Mouse (Mus musculus): ENCODE measurements around the gene Trappc13. TPM values are rescaled to one million over a fixed set of nuclear protein-coding genes. Genes with fewer than 3 reads are reported as not detected.

Gene Trappc13
- polyA plus RNA-seq, 1 experiment from 2014 or later: 30.9 TPM

DNA sequence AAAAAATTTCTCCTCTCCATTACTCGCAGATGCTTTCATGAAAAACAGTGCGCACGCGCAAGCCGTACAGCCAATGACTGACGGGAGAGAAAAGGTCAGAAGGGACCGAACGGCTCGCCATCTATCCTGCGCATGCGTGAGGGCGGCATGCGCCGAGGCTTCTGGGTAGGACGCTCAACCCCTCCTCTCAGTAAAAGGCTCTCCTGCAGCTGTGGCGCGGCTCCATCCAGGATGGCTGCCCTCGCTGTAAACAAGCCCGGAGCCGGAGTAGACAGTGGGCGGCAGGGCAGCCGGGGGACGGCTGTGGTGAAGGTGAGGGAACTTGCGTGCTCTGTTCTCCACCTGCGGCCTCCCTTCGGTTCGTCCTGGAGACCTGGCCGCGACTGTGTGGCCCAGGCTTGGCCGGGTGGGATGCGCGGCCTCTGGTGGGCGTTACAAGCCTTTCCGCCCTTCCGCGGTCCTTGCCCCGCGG lies 417 bp upstream of the Trappc13 start, which contains the start of gene Trim23:
Gene Trim23, plus strand, starts transcription at position 148 of the 472 bp plus-strand sequence.
- WGBS: under 1% methylated on average over 38 of the region's 38 CpGs
- peak; percentile 99 for ATAC-seq
- 0 out of 2 replicates have a peak, but pooled peaks cover 4% of the 10 kb centered on the region for H3K4me1 ChIP-seq (replicated peaks; ENCODE audit: control insufficient read depth, insufficient read depth, low read length)
- peak within 1 kb of the TSS; percentile 85 for H3K9ac ChIP-seq (ENCODE audit: low read depth, low read length)
- peaks cover 4% of the 10 kb centered on the region; the same call in 1 of the 2 replicates for H3K36me3 ChIP-seq (ENCODE audit: control insufficient read depth, insufficient read depth)
- no peaks in the 10 kb centered on the region for H3K9me3 ChIP-seq (ENCODE audit: control insufficient read depth)
- peak; percentile 66 for TF ChIP-seq CTCF (IDR thresholded peaks at IDR 0.05; ENCODE audit: low read depth)
- no peaks in the 10 kb centered on the region for H3K27me3 ChIP-seq (replicated peaks; ENCODE audit: control insufficient read depth, insufficient read depth, low read length)
- peak within 1 kb of the TSS; percentile 91 for H3K4me3 ChIP-seq (ENCODE audit: low read depth, low read length)
- H3K27ac ChIP-seq (ENCODE audit: low read depth, low read length): peak within 1 kb of the TSS; percentile 83
- H3K4me2 ChIP-seq (replicated peaks; ENCODE audit: low read depth): peak within 1 kb of the TSS; percentile 80

DNA sequence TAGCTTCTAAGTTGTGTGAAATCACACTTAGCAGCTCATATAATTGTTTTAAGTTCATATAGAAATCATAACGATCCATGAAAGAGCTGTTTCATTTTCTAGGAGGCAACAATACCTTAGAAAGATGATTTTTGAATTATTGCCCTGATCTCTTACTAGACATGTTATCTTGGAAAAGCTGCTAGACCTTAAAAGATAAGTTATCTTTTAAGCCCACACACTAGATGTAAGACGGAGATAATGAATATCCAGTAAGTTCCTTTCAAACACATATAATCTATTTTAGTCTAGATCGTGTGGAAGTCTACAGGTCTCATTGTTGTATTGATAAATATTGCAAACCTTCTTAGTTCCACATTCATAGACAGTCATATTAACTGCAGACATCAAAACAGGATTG lies 1.4 kb downstream of the Trappc13 start:
- no peak for ATAC-seq
- H3K4me2 ChIP-seq (replicated peaks; ENCODE audit: low read depth): peak overlapping the region; percentile 80
- no peak overlapping the region for H3K27ac ChIP-seq (ENCODE audit: low read depth, low read length)
- no peak overlapping the region for H3K9ac ChIP-seq (ENCODE audit: low read depth, low read length)
- peak overlapping the region; percentile 91 for H3K4me3 ChIP-seq (ENCODE audit: low read depth, low read length)
- no peak for TF ChIP-seq CTCF (IDR thresholded peaks at IDR 0.05; ENCODE audit: low read depth)
- H3K4me1 ChIP-seq (replicated peaks; ENCODE audit: control insufficient read depth, insufficient read depth, low read length): 0 out of 2 replicates have a peak, but pooled peaks cover 4% of the 10 kb centered on the region
- no peaks in the 10 kb centered on the region for H3K9me3 ChIP-seq (ENCODE audit: control insufficient read depth)
- H3K36me3 ChIP-seq (ENCODE audit: control insufficient read depth, insufficient read depth): peaks cover 4% of the 10 kb centered on the region; the same call in 1 of the 2 replicates
- WGBS: 32% methylated on average over 3 of the region's 3 CpGs
- no peaks in the 10 kb centered on the region for H3K27me3 ChIP-seq (replicated peaks; ENCODE audit: control insufficient read depth, insufficient read depth, low read length)

DNA sequence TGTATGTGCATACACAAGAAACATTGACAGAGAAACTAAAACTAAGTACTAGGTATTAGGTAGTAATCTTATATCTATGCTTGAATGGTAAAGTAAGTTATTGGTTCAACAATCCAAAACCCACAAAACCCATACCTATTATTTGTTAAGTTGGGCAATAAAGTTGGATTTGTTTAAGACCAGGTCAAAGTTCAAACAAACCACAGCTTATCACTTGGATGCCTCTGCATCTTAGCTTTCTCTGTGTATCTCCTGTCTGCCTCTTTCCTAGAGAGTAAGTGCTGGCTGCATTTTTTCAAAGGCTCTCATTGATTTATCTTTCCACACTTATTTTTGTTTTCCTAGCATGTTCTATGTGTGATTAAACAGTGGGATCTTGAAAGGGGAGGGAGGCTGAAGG lies 5.8 kb downstream of the Trappc13 start:
- Histone ChIP-seq H3K27me3 (replicated peaks; ENCODE audit: control insufficient read depth, insufficient read depth, low read length) (no peaks in the 10 kb centered on the region), H3K4me3 (ENCODE audit: low read depth, low read length) (no peak overlapping the region), H3K9ac (ENCODE audit: low read depth, low read length) (no peak overlapping the region), H3K27ac (ENCODE audit: low read depth, low read length) (no peak overlapping the region), H3K9me3 (ENCODE audit: control insufficient read depth) (no peaks in the 10 kb centered on the region), H3K4me1 (replicated peaks; ENCODE audit: control insufficient read depth, insufficient read depth, low read length) (no peaks in the 10 kb centered on the region), H3K36me3 (ENCODE audit: control insufficient read depth, insufficient read depth) (peaks cover 3% of the 10 kb centered on the region; the same call in 1 of the 2 replicates), H3K4me2 (replicated peaks; ENCODE audit: low read depth) (no peak overlapping the region)
- peak; percentile 49; the same call in 1 of the 2 replicates for ATAC-seq
- no peak for TF ChIP-seq CTCF (IDR thresholded peaks at IDR 0.05; ENCODE audit: low read depth)

DNA sequence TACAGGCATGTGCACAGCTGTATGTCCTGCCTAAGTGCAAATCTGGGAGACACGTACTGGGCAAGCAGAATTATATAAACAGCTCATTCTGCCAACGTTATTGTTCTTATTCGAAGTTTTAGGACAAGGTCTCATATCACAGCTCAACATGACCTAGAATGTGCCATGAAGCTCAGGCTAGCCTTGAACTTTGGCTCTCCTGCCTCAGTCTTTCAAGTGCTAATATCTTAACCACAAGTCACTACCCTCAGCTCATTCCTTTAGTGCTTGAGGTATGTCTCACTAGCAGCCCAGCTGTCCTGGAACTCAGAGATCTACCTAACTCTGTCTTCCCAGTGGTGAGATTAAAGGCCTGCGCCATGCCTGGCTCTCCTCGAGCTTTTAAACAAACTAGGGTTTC lies 6.6 kb downstream of the Trappc13 start:
- no peak overlapping the region for H3K4me2 ChIP-seq (replicated peaks; ENCODE audit: low read depth)
- 76% methylated on average over 5 of the region's 5 CpGs for WGBS
- H3K36me3 ChIP-seq (ENCODE audit: control insufficient read depth, insufficient read depth): peaks cover 3% of the 10 kb centered on the region; the same call in 1 of the 2 replicates
- no peaks in the 10 kb centered on the region for H3K27me3 ChIP-seq (replicated peaks; ENCODE audit: control insufficient read depth, insufficient read depth, low read length)
- no peak for ATAC-seq
- no peak for TF ChIP-seq CTCF (IDR thresholded peaks at IDR 0.05; ENCODE audit: low read depth)
- no peak overlapping the region for H3K9ac ChIP-seq (ENCODE audit: low read depth, low read length)
- no peak overlapping the region for H3K27ac ChIP-seq (ENCODE audit: low read depth, low read length)
- no peak overlapping the region for H3K4me3 ChIP-seq (ENCODE audit: low read depth, low read length)
- no peaks in the 10 kb centered on the region for H3K4me1 ChIP-seq (replicated peaks; ENCODE audit: control insufficient read depth, insufficient read depth, low read length)
- no peaks in the 10 kb centered on the region for H3K9me3 ChIP-seq (ENCODE audit: control insufficient read depth)

DNA sequence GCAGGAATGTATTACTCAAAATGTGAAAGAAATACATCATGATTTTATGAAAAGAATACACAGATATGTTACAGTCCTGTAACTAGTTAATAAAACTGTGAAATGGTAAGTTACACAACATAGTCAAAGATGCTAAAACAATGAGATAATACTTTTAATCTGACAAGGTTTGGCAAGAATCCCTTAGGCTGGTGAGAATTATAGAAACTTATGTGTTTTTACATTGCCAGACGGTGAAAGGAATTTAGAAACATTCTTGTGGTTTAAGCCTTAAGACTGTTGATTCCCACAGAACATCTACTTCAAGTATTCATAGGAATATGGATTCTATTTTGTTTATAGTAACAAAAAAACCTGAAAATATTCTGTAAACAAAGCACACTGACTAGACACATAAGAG lies 22.6 kb downstream of the Trappc13 start:
- peaks cover 28% of the 10 kb centered on the region for H3K36me3 ChIP-seq (ENCODE audit: control insufficient read depth, insufficient read depth)
- H3K9ac ChIP-seq (ENCODE audit: low read depth, low read length): no peak overlapping the region
- H3K27me3 ChIP-seq (replicated peaks; ENCODE audit: control insufficient read depth, insufficient read depth, low read length): no peaks in the 10 kb centered on the region
- H3K9me3 ChIP-seq (ENCODE audit: control insufficient read depth): no peaks in the 10 kb centered on the region
- ATAC-seq: no peak
- H3K27ac ChIP-seq (ENCODE audit: low read depth, low read length): no peak overlapping the region
- no peak for TF ChIP-seq CTCF (IDR thresholded peaks at IDR 0.05; ENCODE audit: low read depth)
- H3K4me2 ChIP-seq (replicated peaks; ENCODE audit: low read depth): no peak overlapping the region
- 65% methylated on average over 1 of the region's 1 CpGs for WGBS
- H3K4me1 ChIP-seq (replicated peaks; ENCODE audit: control insufficient read depth, insufficient read depth, low read length): no peaks in the 10 kb centered on the region
- H3K4me3 ChIP-seq (ENCODE audit: low read depth, low read length): no peak overlapping the region

DNA sequence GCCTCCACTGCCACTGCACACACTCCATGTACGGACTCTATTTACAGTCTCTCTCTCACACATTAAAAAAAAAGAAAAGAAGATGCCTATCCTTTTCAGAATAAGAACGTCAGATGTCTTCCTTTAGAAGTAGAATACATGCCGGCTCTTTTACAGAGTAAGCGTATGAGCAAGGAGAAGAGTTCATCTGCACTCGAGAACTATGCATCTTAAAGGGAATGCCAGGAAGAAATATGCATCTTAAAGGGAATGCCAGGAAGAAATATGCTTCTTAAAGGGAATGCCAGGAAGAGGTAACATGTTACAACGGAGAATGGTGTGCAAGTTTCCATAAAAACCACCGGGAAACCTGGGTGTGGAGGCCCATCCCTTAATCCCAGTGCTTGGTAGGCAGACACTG lies 23.2 kb downstream of the Trappc13 start:
- Histone ChIP-seq H3K4me1 (replicated peaks; ENCODE audit: control insufficient read depth, insufficient read depth, low read length) (no peaks in the 10 kb centered on the region), H3K27me3 (replicated peaks; ENCODE audit: control insufficient read depth, insufficient read depth, low read length) (no peaks in the 10 kb centered on the region), H3K4me3 (ENCODE audit: low read depth, low read length) (no peak overlapping the region), H3K4me2 (replicated peaks; ENCODE audit: low read depth) (no peak overlapping the region), H3K27ac (ENCODE audit: low read depth, low read length) (no peak overlapping the region), H3K36me3 (ENCODE audit: control insufficient read depth, insufficient read depth) (peaks cover 28% of the 10 kb centered on the region), H3K9me3 (ENCODE audit: control insufficient read depth) (no peaks in the 10 kb centered on the region), H3K9ac (ENCODE audit: low read depth, low read length) (no peak overlapping the region)
- no peak for TF ChIP-seq CTCF (IDR thresholded peaks at IDR 0.05; ENCODE audit: low read depth)
- ATAC-seq: no peak
- 87% methylated on average over 7 of the region's 7 CpGs for WGBS

Data from intestine, postnatal 0 days (tissue).